Mouse (Mus musculus): ENCODE results near the gene Fstl1.

Gene Fstl1

DNA sequence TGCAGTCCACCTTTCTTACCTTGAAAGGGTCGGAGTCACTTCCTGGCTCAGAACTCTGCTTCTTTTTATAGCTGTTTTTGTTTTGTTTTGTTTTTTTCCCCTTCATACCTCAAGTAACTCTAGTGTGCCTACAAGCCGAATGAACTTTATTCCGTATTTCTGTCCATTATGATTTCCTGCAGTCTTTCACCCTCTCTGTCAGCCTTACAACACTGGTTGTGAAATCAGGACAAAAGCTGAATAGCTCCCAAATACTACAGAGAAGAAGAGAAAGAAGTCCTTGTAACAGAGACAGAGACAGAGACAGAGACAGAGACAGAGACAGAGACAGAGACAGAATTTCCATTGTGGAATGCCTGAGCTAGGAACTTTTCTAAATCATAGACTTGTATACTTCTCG lies 41.3 kb downstream of the Fstl1 start:
- no peak for DNase-seq (ENCODE audit: low read depth, low spot score)

DNA sequence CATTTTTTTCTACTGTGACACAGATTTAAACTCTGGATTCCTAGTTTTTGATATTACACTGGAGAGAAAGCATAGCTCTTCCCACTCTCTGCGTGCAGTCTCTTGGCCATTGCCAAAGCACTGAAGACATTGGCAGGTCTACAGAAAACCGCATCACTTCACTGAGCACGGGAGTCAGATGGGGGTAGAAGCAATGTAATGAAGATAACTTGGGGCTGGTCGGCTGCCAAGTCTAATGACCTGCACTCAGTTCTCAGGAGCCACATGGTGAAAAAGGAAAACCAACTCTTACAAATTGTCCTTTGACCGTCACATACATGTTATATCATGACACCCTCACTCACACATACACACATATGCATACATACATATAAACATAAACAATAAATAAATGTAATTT lies 47.3 kb downstream of the Fstl1 start:
- DNase-seq (ENCODE audit: low read depth, low spot score), result no peak

DNA sequence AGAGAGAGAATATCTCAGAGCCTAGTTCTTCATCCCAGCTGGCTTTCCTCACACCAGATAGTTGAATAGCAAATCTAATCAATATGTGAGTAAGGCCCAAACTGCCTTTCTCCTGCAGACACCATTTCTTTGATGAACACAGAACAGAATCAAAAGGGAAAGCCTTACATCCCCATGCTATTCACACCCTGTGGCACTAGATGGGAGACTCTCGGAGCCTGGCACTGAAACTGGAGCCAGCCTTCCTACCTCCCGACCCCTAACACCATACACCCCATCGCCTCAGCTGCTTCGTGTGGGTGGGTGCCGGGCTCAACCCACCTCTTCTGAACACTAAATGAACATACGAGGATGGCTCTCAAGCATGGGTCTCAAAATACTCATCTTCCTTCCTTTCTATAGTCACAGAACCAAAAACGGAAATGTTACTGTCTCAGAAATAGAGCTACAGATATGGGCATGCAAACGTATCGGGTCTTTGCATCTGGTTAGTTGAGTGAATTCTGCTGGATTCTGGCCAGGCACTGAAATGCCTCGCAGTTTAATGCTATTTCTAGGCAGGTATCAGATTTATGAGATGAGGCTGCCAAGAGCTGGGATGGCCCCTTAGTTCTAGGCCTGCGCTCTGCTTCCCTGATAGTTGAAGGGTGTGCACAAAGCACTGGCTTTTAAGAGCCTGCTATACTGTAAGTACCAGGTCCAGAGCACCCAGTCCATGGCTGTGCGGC lies 48.3 kb downstream of the Fstl1 start:
- no peak for DNase-seq (ENCODE audit: low read depth, low spot score)

DNA sequence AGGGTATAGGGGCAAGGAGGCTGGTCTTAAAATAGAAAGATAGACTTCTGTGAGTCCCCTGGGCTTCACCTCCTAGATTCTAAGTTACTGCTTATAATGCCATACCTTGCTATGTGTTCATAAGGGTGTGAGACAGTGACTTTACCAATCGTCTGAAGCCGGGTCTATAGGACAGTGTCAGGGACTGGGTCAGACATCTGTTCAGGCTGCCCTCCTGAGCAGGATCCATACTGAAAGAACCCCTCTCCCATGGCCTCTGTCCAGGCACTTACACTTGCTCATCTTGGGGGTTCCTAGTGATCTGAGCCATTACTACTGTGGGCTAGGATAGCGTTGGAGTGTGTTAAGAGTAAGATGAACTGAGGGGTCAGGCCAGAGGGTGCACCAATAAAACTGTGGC lies 49.6 kb downstream of the Fstl1 start:
- DNase-seq (ENCODE audit: low read depth, low spot score), result no peak

DNA sequence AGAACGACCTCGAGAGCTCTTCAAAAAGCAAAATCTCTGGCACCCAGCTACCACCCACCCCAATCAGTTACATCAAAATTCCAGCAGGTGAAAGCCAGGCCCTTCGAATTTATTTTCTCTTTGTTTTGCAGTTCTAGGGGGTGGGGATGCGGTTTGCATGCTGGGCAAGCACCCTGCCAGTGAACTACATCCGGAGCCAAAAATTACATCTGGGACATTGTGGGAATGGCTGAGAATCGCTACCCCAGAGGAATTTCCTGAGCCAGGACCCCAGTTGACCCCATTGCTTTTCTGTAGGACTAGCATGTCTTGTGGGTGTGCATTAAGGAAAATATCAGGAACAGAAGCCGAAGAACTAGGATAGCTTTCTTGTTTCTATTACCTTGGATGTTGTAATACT lies 54.4 kb downstream of the Fstl1 start:
- DNase-seq (ENCODE audit: low read depth, low spot score), result no peak

DNA sequence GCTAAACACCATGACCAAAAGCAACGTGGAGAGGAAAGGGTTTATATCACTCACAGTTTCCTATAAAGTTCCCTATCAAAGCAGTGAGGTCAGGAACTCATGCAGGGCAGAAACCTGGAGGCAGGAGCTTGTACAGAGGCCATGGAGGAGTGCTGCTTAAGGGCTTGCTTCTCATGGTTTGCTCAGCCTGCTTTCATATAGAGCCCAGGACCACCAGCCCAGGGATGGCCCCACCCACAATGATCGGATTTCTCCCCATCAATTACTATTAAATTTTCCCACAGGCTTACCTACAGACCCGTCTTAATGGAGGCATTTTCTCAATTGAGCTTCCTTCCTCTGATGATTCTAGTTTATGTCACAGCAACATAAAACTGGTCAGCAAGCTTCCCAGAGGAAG lies 60.9 kb downstream of the Fstl1 start:
- DNase-seq (ENCODE audit: low read depth, low spot score), result no peak

DNA sequence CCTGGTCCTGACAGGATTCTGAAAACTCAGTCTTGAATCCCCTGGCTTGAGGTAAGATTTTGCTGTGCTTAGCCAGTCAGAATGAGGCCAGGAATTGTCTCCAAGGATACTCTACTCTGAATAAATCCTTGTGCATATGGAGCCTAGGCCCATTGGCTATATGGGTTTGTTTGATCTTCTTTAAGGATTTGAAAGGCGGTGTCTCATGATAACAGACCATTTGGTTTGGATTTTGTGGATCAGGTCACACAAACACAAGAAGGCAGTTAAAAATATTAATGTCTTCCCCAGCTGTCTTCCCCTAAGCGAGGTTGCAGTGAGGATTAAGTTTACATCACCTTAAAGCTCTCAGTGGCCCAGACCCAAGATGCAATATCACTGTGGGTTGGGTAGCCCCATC lies 65.8 kb downstream of the Fstl1 start:
- DNase-seq (ENCODE audit: low read depth, low spot score), result no peak

DNA sequence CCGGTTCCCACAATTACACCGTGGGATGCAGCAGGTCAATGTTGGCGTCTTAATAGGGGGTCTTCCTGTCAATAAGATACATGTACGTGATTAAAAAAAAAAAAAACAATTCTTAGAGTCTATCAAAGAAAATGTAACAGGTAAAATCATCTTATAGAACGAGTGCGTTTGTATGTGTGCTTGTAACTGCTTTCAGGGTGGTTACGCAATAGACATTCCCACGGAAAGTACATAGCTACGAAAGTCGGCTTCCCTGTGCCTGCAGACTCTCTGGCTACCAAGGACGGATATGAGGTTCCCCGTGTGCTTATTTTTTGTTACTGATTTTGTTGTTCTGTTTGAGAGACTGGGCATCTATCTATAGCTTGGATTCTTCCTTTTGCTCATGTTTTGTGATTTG lies 67.1 kb downstream of the Fstl1 start:
- no peak for DNase-seq (ENCODE audit: low read depth, low spot score)

DNA sequence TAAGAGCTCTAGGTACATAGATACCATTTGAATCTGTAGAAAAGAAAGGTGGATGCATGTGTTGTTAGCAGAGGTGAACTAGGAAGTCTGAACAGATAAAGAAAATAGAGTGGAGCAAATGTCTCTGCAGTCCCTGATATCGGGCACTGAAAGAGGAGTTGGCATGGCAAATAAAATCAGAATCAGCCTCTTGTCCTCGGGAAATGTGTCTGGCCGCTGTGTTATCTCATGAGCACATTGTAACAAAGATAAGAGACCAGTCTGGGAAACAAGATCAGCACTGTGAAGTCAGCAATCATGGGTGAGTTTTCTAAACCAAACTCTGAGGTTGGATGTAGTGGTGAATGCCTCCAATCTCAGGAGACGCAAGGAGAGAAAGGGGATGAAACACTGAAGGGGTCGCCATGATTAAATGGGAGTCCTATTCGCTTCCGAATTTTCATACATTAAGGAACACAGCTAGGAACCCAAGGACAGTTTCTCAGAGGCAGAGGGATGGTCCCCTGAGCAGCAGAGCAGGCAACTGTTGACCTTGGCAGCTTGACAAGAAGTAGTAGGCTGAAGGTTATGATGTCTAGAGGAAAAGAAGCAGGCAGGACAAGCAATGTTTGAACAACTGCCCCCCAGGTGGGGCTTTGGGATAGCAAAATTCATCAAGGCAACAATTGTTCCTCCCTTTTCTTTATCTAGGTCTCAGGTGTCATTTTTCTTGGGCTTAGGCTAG lies 68.7 kb downstream of the Fstl1 start:
- DNase-seq (ENCODE audit: low read depth, low spot score), result no peak

DNA sequence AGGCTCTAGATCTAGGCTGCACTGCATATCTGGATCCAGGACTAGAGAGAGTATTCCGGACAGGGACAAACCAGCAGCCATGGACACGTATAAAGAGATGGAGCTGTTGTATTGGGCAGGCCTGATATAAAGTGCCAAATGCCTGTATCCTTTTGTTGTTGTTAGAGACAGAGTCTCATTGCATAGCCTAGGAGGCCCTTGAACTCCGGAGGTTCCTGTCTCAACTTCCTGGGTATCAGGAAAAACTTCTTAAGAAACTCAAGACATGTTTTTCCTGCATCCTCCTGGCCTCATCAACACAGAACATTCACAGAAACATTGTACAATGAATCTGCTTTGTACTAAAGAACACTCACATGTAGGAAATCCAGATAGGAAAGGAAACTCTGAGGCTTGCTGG lies 70.4 kb downstream of the Fstl1 start:
- DNase-seq (ENCODE audit: low read depth, low spot score), result no peak

DNA sequence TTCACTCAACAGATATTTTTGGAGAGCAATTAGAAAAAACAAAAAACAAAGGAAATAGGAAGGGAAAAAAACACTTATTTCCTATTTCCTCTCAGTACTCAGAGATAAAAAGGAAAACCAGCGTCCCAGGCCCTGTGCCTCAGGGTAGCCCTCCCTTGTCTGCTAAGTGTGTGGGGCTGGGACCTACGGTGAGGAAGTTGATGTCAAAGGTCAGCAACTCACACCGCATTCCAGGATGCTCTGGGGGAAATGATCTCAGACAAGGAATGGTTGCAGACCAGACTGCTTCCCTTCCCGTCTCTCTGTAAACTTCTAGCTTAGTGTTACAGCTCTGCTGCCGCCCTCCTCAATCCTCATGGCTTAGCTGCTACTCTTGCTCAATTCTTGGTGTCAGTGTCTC lies 74.7 kb downstream of the Fstl1 start:
- DNase-seq (ENCODE audit: low read depth, low spot score), result peak; percentile 25

DNA sequence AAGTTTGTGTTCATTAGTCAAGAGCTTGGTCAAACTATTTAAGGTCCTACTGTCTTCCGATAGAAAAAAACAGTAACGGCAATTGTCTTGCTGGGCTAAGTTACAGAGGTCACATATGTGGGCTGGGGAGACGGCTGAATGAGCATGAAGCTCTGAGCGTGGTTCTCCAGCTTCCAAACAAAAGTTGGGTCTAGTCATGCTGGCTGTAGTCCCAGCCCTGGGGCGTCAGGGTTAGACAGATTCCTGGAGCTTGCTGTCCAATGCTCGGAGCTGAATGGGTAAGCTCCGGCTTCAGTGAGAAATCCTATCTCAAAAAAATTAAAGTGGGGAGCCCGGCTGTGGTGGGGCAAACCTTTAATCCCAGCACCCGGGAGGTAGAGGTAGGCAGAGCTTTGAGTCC lies 76.6 kb downstream of the Fstl1 start:
- no peak for DNase-seq (ENCODE audit: low read depth, low spot score)

DNA sequence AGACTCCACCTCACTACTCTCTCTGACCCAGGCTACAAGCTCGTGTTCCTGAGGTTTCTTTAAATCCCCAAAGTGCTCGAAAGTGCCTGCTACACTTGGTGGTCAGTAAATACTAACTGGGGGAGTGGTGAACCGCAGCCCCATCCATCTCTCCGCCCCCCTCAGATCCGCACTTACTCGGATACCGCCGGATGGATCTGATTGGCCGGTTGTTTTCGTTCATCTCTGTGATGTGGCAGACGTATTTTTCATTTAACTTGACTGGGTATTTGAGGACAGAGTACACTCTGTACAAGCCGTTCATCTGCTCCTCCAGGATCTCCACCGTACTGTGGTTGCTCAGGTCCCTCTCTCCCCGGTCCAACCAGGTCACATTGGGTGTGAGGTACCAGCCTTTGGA lies 77.4 kb downstream of the Fstl1 start:
- no peak for DNase-seq (ENCODE audit: low read depth, low spot score)

DNA sequence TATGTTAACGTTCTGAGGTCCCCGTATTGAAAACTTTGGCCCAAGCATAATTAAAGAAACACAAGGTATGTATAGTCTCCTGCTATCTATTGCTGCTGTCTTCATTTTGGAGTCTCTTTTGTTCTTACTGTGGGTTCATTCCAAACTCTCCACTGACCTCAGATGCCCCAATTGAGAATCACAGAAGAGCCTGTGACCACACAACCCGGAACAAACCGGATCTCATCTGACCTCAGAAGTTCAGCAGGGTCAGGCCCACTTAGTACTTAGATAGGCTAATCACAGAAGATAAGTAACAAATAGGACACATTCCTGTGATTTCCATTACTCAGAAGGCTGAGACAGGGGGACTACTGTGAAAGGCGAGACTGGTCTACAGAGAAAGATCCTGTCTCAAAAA lies 77.9 kb downstream of the Fstl1 start:
- DNase-seq (ENCODE audit: low read depth, low spot score), result no peak

DNA sequence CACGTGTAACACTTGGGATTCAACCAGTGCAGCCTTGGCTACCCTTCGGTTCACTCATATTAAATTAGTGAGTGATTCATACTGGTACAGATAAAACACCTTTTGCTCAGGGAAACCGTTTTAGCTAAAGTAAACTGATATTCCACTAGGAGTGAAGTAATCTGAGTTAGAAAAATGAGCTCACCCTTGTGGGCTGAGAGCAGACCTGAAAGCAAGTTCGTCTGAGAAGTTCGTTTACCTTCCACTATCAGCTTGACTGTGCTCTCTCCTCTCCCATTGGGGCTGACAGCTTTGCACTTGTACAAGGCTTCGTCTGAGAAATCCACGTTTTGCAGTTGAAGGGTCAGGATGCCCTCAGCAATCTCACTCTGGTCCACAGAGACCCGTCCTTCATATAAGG lies 78.9 kb downstream of the Fstl1 start:
- DNase-seq (ENCODE audit: low read depth, low spot score), result no peak

DNA sequence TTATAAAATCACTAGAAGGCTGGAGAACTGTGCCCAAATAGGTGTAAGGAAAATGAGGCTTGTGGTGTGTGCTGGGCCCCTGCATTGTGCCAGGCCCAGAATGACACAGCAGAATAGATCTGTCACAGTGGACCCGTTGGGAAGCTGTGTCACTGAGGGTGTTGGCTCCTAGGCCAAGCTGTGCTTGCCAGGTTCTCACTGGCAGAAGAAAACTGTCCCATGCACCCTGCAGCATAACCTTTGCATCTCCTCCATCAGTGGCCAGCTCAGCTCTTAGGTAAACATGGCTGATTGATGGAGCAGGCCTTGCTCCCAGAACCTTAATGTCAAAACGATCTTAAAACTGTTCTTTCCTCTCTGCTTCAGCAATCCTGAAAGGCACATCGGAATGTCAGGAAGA lies 79.7 kb downstream of the Fstl1 start:
- no peak for DNase-seq (ENCODE audit: low read depth, low spot score)

DNA sequence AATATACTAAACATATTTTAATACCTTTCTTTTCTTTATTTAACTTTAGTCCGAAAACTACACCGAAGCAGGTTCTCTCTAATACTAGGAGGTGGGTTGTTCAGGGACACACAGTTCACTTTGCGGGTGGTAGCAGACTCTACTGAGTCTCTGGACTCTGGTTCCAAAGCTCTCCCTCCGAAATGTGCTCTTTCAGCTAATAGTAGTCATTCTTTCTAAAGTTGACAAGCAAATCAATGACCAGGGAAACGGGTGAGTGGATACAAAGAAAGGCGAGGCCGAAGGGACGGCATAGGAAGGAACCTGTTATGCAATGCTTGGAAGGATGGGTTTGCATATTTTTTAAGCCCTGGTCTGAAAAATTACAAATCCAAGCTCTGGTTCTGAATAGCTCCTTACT lies 80.8 kb downstream of the Fstl1 start:
- DNase-seq (ENCODE audit: low read depth, low spot score), result no peak

DNA sequence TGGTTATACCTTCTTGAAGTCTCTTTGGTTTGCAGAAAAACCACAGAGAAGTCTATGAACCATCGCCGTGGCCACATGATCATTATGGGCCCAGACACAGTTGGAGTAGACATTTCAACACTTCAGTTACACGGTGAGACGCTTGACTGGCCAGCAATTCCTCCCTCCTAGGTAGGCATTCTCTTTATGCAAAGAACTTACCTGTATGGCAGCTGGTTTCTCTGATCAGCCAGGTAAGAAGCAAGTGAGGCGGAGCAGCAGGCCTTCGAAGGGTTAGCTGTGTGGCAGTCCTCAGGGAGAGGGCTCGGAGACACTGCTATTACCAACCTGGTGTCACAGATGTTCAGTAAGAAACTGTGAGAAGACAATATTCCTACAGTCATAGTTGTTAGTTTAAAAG lies 83.5 kb downstream of the Fstl1 start:
- no peak for DNase-seq (ENCODE audit: low read depth, low spot score)

DNA sequence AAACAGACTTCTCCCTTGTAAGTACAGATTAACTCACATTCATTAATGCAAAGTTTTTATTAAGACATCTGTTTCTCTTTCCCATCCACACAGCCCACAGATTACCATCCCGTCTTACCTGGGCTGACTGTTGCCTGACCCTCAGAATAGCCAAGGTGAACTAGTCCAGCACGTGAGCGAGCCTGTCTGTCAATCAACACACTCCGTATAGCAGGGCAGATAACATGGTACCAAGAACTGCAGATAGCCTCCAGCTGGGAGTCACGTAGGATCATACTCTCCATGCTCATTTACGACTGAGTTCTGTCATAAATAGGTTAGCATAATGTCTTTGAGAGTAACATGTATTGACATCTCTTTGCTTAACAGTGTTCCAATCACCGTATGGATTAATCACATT lies 84.4 kb downstream of the Fstl1 start, which contains the start of gene Gm36028:
Gene Gm36028 (minus strand): TSS at position 118 of the 400 bp plus-strand sequence.
- no peak for DNase-seq (ENCODE audit: low read depth, low spot score)

DNA sequence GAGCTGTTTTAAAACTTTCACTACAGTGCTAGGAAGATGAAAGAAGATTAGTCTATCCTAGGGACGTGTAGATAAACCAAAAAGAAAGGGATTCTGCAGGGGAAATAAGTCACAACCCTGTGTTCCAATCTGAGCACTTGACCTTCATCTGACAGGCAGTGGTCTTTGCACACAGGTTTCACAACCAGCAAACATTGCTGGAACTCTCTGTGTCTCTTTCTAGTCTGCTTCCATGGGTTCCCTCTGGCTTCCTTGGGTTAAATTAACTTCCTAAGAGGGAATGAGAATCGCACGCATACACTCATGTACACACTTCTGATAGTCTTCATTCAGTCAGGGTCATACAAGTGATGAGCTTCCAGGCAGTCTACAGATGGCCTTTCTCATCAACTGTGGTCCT lies 87.2 kb downstream of the Fstl1 start:
- no peak for DNase-seq (ENCODE audit: low read depth, low spot score)

DNA sequence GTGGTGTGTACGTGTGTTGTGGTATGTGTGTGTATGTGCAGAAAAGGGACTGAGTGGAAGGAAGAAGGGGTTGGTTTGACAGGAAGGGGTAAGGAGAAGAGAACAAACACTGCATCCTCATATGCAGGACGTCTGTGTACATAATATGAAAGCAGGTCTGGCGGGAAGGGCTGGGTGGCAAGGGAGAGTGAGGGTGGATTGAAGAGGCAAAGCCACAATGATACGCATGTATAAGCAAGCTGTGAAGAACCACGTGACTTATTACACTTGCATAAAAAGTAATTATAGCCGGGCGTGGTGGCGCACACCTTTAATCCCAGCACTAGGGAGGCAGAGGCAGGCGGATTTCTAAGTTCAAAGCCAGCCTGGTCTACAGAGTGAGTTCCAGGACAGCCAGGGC lies 89.2 kb downstream of the Fstl1 start:
- DNase-seq (ENCODE audit: low read depth, low spot score), result no peak

DNA sequence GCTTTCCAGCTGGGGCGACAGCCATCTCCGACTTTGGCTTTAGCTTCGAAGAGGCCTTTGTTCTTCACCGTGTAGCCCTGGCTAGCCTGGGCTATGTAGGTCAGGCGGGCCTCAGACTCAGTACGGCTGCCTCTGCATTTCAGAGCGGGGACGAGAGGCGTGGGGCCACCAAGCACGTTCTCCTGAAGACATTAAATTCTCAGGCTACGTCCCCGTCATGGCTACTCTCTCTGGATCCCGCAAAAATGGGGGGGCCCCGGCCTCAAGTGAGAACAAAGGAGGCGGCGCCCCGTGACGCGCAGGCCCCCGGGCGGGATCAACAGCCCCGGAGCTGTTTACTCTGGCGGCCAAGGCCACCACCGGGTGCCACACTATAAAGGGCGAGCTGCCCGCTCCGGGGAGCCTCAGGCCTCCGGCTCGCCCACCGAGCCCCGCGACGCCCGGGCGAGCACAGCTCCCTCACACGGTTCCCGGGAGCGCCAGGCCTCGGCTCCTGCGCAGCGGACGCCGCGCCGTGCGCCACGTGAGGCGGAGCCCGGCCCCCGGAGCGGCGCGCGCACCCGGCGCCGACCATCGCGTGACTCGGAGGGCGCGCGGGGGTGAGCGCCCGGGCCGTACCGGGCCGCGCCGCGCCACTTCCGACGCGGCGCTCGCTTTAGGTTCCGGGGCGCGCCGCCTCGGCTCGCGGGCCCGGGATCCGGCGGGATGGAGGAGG lies 91.3 kb downstream of the Fstl1 start, which contains the start of gene Lrrc58:
Gene Lrrc58 (plus strand): TSS at position 599 of the 715 bp plus-strand sequence.
- DNase-seq (ENCODE audit: low read depth, low spot score), result peak; percentile 79

Measured in skeletal muscle tissue, adult 2 months (tissue).